Mouse (Mus musculus) liver, adult 2 months (tissue): Measurements from ENCODE around the gene Bbs12. TPM values are rescaled to one million over a fixed set of nuclear protein-coding genes. Genes with fewer than 3 reads are reported as not detected.

Source experiments
- DNase-seq: peaks from one replicate; pipeline ENCODE4 v3.0.0-alpha.2; 2011; ENCODE audit warnings: low read depth, low spot score; ENCODE audit errors: extremely low read depth
- H3K27ac ChIP-seq: fragments of 200-500 bp; replicated peaks from 2 replicates; pipeline ENCODE4 v1.5.1; 2012; ENCODE audit warnings: low read depth, mild to moderate bottlenecking, control low read depth, inconsistent platforms, low read length; ENCODE audit not compliant: insufficient read depth
- H3K27me3 ChIP-seq: fragments of 200-500 bp; 2 replicates; pipeline ENCODE4 v1.6.1; 2012; ENCODE audit warnings: mild to moderate bottlenecking, moderate library complexity, low read length, inconsistent platforms; ENCODE audit not compliant: control insufficient read depth, insufficient read depth
- H3K36me3 ChIP-seq: fragments of 200-500 bp; 2 replicates; pipeline ENCODE4 v1.6.1; 2012; ENCODE audit warnings: low read length, inconsistent platforms; ENCODE audit not compliant: control insufficient read depth, insufficient read depth
- H3K4me1 ChIP-seq: fragments of 200-500 bp; 2 replicates; pipeline ENCODE4 v1.6.1; 2011; ENCODE audit warnings: low read length; ENCODE audit not compliant: control insufficient read depth, insufficient read depth
- H3K4me3 ChIP-seq: fragments of 200-500 bp; 2 replicates; pipeline ENCODE4 v1.5.1; 2011; ENCODE audit warnings: low read depth, mild to moderate bottlenecking, control low read depth, low read length, moderate library complexity; ENCODE audit not compliant: insufficient read depth
- H3K79me2 ChIP-seq: fragments of 200-500 bp; 2 replicates; pipeline ENCODE4 v1.6.1; 2012; ENCODE audit warnings: inconsistent platforms, mild to moderate bottlenecking, low read length, moderate library complexity; ENCODE audit not compliant: control insufficient read depth, insufficient read depth
- H3K9ac ChIP-seq: fragments of 200-500 bp; 2 replicates; pipeline ENCODE4 v1.6.1; 2012; ENCODE audit warnings: low read depth, mild to moderate bottlenecking, control low read depth, inconsistent platforms, low read length
- CTCF ChIP-seq: fragments of 200-500 bp; IDR thresholded peaks from 2 replicates; pipeline ENCODE4 v1.5.1; 2011; ENCODE audit warnings: low read depth, low read length, control low read depth
- POLR2A ChIP-seq: fragments of 200-500 bp; IDR thresholded peaks from 2 replicates; pipeline ENCODE4 v1.6.1; 2011; ENCODE audit warnings: low read length, control low read depth; ENCODE audit not compliant: insufficient read depth; ENCODE audit errors: extremely low read depth
- WGBS: fragments of 180-500 bp; shearing (Covaris S2); methylation state at CpG from one replicate; pipeline ENCODE4 v1.1.7; 2018; 5-methylcytosine and 5-hydroxymethylcytosine counted together
- polyA plus RNA-seq: library from polyadenylated mRNA; depleted of rRNA; stranded (reverse); fragments of >200 nt; gene quantifications from 2 replicates; pipeline ENCODE4 v1.2.3, GENCODE M21; 2012
- total RNA-seq: library from RNA; depleted of rRNA; stranded (reverse); fragments of >200 nt; gene quantifications from 2 replicates; pipeline ENCODE4 v1.2.3, GENCODE M21; 2014

Bbs12 gene
- total and polyA plus RNA-seq, 2 experiments = 0.09 to 1.1 TPM

DNA sequence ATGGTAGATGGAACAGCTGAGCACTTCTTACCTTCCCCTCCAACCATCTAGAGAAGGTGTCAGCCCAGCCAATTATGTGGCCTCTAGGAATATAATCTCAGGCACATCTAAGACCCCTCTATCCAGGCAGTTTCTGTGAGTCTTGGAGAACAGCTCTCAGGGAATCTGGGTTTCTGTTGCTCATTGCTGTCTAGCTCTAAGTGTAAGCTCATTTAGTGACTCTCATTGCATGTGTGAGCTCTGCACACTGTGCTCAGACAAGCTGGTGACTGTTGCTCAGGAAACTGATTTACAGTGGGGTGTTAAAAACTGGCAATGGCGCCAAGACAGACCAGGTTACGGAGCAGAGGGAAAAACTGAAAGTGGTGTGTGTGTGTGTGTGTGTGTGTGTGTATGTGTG, 20.4 kb upstream of the Bbs12 start:
- Histone ChIP-seq H3K4me1 (no peaks in the 10 kb centered on the region), H3K79me2 (no peaks in the 10 kb centered on the region), H3K9ac (no peak overlapping the region), H3K4me3 (no peak overlapping the region), H3K36me3 (no peaks in the 10 kb centered on the region), H3K27ac (no peak overlapping the region), H3K27me3 (no peaks in the 10 kb centered on the region)
- WGBS = 87% methylated on average over 2 of the region's 2 CpGs
- TF ChIP-seq POLR2A (no peak), CTCF (no peak)
- DNase-seq = no peak

DNA sequence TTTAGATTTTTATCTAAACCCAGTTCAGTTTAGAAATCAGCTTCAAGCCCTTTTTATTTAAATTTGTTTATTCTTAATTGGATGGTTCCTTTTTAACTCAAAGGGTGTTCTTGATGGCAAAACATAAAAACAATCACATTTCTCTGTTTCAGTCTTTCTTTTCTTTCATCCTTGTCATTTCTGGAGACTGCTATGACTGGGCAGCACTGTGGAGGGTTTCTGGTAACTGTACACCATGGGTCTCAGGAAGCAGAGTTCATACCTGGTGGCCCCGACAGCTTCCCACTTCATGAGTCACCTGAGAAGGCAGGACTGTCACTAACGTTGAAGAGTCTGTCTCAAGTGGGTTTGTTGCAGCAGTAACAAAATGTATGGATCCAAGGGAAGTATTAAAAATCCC, 19.7 kb upstream of the Bbs12 start:
- Histone ChIP-seq H3K4me3 (no peak overlapping the region), H3K4me1 (no peaks in the 10 kb centered on the region), H3K27me3 (no peaks in the 10 kb centered on the region), H3K79me2 (no peaks in the 10 kb centered on the region), H3K36me3 (no peaks in the 10 kb centered on the region), H3K9ac (no peak overlapping the region), H3K27ac (no peak overlapping the region)
- no peak for DNase-seq
- TF ChIP-seq CTCF (no peak), POLR2A (no peak)
- WGBS = 72% methylated on average over 2 of the region's 2 CpGs

DNA sequence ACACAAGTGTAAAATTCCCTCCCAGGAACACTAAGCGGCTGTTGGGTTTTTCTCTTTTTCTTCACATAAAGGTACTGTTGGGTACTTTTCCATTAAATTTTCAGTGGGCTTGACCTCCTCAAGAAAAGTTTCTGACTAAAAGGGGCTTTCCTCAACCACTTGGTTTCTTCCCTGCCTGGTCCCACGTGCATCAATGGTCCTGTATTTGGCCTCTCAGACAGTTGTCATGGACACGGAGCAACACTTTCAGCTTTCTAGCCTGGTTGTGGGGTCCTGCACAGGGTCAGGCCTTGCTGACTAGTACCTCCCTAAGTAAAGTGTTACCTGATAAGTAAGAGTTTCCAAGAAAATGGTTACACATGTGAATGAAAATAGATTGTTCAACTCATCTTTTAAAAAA, 12.9 kb upstream of the Bbs12 start:
- no peaks in the 10 kb centered on the region for H3K36me3 ChIP-seq
- WGBS = 74% methylated on average over 3 of the region's 3 CpGs
- H3K4me3 ChIP-seq = no peak overlapping the region
- no peak overlapping the region for H3K27ac ChIP-seq
- TF ChIP-seq POLR2A (no peak), CTCF (no peak)
- DNase-seq = no peak
- H3K4me1 ChIP-seq = no peaks in the 10 kb centered on the region
- no peak overlapping the region for H3K9ac ChIP-seq
- no peaks in the 10 kb centered on the region for H3K79me2 ChIP-seq
- no peaks in the 10 kb centered on the region for H3K27me3 ChIP-seq

DNA sequence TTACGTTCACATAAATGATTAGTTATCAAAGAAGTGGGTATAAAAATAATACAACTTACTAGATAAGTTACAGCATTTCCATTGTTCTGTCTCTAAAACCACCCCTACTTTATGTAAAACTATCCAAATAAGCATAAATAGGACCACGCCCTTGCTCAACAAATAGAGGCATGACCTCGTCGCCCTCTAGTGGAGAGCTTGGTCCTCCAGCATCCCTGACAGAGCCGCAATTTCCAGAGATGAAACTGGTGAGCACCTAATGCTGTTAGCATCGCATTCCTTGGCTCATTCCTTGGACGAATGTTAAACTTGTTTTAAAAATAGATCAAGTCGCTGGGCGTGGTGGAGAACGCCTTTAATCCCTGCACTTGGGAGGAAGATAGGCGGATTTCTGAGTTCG, 9.7 kb upstream of the Bbs12 start:
- Histone ChIP-seq H3K36me3 (no peaks in the 10 kb centered on the region), H3K27ac (no peak overlapping the region), H3K27me3 (no peaks in the 10 kb centered on the region), H3K4me3 (no peak overlapping the region), H3K4me1 (no peaks in the 10 kb centered on the region), H3K9ac (no peak overlapping the region), H3K79me2 (no peaks in the 10 kb centered on the region)
- WGBS = 48% methylated on average over 12 of the region's 12 CpGs
- DNase-seq = peak; percentile 15
- no peak for TF ChIP-seq POLR2A
- peak; percentile 70 for TF ChIP-seq CTCF

DNA sequence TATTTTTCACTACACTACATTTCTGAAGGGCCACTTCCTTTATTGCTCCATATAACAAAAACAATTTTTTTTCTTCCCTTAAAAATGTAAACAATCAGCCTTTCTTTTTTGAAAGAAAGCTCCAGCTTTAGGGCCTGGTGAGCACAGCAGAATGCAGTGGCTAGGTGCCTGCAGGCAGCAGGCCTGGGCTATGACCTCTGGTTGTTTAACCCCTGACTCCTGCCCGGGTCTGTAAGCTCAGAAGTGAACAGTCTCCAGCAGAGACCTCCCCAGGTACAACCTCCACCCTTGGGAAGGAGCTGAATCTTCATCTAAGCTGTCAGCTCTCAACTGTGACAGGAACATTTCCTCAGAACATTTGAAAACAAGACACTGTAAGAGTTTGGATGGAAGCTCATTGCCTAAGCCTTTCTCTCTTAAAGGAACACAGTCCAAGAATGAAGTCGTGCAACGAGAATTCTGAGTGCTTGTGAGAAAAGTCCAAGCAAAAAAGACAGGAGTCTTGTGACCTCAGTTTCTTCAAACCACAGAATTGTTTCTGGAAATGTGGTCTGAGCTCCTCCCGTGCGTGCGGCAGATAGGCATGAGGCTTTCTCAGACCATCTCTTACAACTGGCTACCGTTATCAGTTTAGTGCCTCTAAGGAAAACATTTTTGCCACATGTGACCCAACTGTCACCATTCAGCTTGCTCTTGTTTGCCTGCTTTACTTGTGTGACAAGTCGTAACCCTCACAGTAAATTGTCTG, 8.8 kb upstream of the Bbs12 start:
- TF ChIP-seq CTCF (no peak), POLR2A (no peak)
- 80% methylated on average over 8 of the region's 8 CpGs for WGBS

DNA sequence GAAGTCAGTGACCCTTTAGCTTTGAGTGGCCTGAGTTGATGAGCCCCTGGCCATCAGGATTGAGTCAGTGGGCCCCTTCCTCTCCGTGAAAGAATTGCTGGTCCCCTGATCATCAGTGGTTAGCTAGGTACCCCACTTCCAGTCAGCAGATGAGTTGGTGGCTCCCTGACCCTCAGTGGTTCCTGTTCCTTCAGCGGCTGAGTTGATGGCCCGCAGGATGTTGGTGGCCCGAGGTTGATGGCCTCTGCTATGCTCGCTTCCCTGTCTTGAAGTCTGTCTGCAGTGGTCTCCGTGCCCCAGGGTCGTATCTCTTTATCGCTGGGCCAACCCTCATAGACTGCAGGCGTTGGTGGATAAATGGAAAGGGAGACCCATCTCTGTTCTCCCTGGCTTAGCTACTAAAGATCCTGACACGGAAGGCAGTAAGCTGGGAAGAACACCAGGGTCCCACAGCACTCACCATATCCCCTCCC, 421 bp upstream of the Bbs12 start:
- Histone ChIP-seq H3K36me3 (no peaks in the 10 kb centered on the region), H3K4me3 (peak overlapping the region; percentile 97), H3K4me1 (peaks cover 3% of the 10 kb centered on the region), H3K79me2 (no peaks in the 10 kb centered on the region), H3K9ac (peak overlapping the region; percentile 47), H3K27me3 (no peaks in the 10 kb centered on the region), H3K27ac (no peak overlapping the region)
- TF ChIP-seq POLR2A = no peak
- no peak for TF ChIP-seq CTCF
- 3% methylated on average over 10 of the region's 10 CpGs for WGBS
- DNase-seq = no peak

More for the DNA sequence above, 8.8 kb upstream of the Bbs12 start:
- Histone ChIP-seq H3K36me3 (no peaks in the 10 kb centered on the region), H3K4me3 (no peak overlapping the region), H3K79me2 (no peaks in the 10 kb centered on the region), H3K4me1 (no peaks in the 10 kb centered on the region), H3K27ac (no peak overlapping the region), H3K27me3 (no peaks in the 10 kb centered on the region), H3K9ac (no peak overlapping the region)
- no peak for DNase-seq
